Mouse (Mus musculus) retina, adult 2 months (tissue): ENCODE data around the gene Actr8.

Source experiments
- DNase-seq: peaks from one replicate; pipeline ENCODE4 v3.0.0-alpha.2; 2012; ENCODE audit warnings: low read depth, low spot score

The Actr8 gene

DNA sequence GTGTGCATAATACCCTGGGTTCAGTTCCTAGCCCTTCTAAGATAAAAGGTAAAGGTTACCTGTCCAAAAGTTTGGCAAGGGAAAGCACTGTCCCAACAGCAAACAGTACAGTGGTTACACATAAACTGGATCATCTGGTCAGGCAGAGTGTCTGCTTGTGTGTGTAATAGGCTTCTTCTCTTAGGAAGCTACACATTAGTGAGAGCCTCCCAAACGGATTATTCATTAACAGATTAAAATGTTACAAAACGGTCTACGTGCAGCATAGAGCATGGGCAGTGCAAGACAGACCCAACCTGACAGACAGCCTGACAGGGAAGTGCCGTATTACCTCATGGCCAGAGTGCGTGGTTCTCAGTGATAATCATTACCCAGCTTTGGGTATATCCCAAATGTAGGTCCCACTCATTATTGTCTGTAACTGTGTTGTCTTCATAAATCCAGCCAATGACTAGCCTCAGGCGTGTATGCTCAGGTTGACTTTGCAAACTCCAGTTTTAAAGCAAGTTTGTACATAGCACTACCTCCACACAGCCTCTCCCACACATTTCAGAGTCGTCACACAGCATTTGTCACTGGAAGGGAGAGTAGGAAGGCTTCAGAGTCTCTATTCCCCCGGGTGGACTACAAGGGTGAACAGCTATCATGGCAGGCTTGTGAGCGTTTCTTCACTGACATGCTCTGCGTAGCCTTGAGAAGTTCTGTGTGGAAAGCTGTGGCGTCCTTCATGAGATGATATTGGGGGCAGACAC is 18.0 kb downstream of the Actr8 start:
- DNase-seq, result no peak

DNA sequence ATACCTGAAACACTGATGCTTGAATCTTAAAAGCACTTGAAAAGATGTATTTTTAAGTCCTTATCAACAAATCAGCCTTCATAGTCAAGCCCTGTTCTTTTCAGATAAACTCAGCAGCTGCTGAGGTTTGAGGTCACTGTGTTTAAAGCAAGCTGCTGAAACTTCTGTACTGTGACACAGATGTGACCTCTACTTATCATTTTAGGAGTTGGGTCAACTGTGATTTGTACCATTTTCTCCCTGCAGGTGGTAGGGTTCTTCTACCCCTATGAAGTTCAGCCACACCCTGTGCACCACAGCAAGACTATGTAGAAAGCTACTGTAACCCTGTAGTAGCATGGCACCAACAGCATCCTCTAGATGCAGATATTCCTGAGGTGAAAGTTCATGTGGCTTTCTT is 19.2 kb downstream of the Actr8 start:
- DNase-seq, result no peak

DNA sequence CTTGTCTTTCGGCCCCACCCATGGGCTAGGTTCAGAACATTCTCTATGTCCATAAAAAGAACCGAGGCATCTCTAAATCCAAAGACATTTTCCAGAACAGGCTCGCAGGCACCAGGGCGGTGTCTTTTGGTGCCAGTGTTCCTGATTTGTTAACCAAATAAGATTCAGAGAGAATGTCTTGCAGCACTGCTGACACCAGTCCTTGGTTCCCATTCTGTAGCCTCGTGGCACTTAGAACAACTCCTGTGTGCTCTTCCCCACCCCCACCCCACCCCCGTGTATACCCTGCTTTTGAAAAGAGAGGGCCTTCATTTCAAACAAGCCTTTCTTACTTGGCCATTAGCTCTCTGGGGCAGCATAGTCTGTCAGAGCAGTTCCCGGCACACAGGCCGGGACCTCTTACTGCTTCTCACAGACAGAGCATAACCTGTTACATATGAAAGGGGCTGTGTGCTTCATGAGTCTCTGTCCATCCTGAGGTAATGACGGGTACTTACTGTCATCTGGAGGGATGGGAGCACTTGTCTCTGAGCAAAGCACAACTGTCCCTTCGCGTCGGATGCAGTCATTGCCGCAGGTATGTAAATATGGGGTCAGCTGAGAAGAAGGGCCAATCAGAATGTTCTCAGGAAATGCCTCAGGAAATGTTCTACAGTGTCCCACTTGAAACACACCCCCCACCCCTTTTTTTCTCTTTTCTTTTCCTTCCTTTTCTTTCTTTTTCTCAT is 20.8 kb downstream of the Actr8 start:
- DNase-seq, result no peak

DNA sequence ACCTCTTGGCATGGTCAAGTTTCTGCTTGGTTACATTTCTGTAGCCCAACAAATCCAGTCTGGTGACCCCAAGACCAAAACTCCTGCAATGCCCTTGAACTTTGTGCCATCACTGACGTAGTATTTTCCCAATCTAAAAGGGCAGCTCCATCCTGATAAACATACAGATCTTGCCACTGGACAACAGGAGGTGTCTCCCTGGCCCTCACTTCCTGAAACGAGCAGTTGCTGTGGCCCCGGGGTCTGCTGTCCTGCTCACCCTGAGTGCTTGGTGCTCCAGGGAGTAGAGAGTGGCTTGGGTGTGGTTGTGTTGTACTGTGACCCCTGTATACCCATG is 21.3 kb downstream of the Actr8 start:
- no peak for DNase-seq

DNA sequence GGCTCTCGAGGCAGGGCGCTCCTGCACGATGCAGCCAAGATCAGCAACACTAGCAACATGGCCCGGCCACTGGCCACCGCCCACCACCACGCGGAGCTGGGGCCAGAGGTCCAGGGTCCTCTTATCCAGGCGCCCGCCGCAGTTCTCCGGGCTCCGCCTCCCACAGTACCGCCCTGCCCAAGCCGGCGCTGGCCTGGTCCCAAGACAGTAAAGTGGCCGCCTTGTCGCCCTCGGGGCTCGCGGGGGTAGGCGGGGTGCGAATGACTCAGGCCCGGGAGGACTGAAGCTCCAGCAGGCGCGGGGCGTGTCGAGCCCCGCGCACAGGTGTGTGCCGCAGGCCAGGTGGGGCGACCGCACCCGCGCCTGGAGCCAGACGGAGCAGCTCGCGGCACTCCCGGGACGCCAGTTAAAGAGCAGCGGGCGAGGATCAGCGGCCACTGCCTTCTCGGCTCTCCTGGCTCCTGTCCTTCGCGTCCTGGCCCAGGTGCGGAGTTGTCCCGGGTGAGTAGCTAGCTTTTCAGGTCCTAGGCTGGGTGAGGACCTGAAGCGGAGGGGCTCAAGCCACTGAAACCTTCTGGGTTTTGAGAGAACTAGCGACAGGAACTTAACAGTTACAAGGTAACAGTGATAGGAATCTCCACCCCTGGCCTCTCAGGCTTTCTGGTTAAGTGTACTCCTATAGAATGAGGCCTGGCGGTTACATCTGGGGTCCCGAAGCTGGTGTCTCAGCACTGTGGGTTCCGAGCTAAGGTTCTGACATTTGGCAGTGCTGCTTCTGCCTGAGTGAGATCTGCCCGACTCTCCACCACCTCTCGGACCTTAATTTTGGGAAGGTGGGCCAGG is 30.8 kb downstream of the Actr8 start, which contains the start of the genes Il17rb and Chdh:
TSS of gene Il17rb (minus strand) at position 164 of the 843 bp plus-strand sequence.
TSS of gene Chdh (plus strand) at position 291 of the 843 bp plus-strand sequence.
- DNase-seq, result no peak

DNA sequence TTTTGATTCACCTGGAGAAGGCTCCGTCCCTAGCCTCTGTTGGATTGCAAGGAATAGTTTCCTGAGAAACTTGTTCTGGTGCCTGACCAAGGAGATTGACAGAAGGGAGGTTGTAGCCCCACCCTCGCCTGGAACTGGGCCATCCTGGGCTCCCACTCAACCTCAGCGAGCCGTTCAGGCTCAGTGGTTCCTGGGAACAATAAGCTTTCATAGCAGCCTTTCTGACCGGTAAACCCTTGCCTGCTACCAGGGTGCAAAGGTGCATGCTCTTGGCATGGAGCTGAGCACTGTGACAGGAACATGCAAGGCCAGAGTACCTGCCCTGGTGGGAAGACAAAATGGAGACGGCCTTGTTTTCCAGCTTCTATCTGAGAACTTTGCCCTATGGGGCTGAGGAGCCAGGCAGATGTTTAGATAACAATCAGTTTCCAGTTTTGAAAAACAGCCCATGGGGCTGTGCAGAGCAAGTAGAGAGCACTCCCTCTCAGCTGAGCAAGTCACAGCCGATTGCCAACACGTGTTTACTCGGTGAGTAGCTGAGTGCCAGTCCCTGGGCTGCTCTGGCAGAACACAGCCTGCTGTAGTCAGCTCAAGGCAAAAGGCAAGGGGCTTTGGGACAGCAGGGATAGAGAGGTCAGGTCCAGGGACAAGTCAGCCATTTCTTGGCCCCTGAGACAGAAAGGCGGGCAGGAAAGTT is 31.9 kb downstream of the Actr8 start:
- DNase-seq, result no peak

DNA sequence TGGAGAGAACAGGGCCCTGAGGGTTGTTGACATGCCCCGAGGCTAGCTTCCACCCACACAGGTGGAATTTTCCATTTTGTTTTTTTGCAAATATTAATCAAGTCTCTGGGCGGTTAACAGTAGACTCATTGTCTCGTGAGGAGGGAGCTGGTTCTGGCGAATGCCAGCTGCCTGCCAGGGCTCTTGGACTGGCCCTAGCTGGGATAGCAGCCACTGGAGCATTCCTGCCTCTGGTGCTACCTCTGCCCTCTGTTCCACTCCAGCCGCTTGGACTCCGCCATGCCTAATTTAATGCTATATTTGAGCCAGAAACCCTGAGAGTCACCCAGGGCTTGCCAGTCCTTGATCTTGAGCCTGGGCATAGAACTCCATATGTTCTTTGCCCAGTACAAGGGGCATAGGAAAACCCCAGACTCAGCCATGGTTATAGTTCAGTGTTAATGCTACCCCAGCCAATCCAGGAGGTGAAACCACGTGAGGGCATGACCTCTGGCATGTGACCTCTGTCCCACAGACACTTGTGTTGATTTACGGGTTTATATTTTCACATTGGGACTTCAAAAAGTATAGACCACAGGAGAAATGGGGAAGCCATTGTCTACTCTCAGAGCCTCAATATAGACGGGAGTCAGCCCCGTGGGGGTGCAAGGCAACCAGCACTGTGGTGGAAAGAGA is 33.9 kb downstream of the Actr8 start:
- no peak for DNase-seq

DNA sequence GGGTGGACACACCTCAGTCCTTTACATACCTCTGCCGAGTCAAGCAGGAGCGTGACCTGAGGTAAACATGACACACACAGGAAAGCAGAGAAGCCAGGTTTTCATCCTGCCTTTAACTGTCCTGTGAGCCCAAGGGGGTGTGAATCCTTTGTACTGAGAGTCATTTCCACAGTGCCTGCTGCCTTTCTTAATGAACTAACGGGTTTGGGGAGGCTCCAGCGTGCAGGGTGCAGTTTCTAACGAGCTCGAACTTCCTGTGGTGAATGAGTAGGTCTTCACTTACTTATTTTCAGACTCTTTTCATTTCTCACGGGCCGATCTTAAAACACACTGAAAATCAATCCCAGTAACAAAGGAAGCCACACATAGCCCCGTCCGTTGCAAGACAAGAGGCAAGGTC is 36.4 kb downstream of the Actr8 start:
- no peak for DNase-seq

DNA sequence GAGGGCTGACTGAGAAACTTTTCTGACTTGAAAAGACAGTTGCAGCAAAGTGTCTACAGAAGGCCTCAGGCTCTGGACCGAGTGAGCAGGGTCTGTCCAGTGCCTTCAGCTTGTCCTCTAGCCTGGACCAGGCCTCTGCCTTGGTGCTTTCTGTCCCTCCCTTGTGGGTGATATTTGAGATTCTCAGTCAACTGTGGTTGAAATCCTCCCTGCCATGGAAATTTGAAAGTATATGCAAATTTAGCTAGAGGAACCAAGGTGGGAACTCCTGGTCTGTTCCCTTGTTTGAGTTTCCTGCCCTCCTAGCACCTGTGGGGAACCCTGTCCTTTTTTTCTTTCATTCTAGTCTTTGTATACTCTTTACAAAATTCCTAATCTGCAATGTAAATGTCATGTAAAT is 36.9 kb downstream of the Actr8 start:
- DNase-seq, result no peak

DNA sequence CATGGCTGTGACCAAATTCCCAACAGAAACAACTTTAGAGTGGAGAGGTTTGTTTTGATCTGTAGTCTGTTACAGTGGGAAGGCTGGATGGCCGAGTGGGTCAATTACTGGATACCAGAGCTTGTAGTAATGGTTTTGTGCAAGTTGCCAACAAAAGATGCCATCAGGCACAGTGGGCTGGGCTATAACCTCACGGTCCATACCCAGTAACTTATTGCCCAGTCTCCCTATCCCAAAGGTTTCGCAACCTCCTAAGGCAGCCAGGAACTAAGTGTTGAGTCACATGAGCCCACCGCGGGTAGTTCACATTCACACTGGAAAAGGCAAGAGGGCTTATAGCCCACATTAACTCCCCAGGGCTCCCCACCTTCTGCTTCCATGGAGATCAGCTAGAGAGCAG is 38.5 kb downstream of the Actr8 start:
- DNase-seq, result no peak

DNA sequence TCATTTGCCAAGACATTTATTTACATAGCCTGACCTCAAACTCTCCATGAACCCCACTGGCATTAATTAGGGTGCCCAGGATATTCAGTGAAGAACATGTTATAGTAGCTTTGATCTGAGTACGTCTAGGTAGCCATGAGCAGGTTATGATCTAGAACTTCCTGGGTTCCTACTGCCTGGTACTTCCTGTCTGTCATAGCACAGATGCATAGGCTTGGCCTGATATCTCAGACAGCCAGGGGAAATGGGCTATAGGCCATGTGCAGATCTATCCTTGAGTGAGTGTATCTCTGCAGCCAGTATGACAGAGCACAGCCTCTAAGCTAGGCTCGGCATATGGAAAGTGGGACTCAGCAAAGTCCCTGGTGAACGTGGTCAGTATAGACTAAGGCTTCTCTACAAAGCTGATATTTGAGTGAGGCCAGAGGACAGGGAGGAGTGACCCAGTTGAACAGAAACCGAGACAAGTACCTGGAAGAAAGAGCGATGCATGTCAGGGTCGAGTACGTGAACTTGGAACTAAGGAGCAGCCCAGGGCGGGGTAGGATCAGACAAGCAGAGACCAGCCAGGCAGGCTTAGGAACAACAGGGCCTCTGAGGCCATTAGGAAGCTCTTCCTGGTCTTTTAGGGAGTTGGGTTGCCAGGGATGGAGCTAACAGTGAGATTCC is 39.8 kb downstream of the Actr8 start:
- no peak for DNase-seq

DNA sequence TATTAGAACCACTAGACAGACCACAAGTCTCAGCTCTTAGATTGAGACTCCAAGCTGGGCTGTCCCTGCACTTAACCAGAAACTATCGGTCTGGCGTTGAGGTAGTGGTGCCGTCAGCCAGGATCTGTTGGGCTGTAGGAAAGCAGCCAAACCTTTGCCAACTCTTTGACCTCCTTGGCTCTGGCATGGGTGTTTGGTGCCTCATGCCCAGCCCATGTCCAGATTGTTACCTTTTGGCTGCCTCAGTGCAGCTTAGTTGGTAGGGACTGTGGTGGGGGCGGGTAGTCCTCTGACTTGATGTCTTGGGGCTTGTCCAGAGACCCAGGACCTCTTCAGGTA is 40.3 kb downstream of the Actr8 start:
- DNase-seq, result no peak

DNA sequence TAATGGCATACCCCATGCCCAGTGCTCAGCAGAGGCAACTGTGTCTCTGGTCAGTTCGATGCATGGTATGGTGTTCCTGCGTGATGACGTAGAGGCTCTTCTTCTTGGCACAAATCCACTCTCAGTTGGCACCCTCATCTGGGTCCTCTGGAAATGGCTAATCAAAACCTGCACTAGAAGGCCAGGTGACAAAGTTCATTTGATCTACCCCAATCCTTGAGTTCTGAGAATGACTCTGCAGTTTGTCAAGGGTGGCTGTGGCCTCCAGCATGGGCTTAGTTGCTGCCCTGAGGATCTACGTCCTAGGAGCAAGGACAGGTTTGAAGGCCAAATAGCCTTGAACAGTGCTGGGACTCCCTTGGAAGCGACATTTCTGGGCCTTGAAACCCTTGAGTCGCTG is 40.7 kb downstream of the Actr8 start:
- no peak for DNase-seq

DNA sequence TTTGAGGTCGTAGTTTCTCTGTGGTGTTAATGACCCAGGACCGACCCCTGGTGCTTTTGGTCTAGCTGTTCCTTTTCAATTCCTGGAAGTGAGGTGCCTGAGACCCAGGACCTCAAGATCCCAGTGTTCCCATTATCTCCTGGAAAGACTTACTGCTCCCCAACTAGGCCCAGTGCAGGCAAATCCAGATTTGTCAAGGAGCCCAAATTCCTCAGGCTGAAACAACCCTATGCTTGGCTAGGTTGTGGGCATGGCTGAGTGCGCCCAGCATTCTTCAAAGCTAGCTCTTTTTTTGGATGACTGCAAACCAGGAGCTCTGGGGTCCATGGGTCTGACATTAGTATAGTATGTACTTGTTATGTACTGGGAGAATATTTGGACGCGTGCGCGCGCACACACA is 41.2 kb downstream of the Actr8 start:
- DNase-seq, result no peak

DNA sequence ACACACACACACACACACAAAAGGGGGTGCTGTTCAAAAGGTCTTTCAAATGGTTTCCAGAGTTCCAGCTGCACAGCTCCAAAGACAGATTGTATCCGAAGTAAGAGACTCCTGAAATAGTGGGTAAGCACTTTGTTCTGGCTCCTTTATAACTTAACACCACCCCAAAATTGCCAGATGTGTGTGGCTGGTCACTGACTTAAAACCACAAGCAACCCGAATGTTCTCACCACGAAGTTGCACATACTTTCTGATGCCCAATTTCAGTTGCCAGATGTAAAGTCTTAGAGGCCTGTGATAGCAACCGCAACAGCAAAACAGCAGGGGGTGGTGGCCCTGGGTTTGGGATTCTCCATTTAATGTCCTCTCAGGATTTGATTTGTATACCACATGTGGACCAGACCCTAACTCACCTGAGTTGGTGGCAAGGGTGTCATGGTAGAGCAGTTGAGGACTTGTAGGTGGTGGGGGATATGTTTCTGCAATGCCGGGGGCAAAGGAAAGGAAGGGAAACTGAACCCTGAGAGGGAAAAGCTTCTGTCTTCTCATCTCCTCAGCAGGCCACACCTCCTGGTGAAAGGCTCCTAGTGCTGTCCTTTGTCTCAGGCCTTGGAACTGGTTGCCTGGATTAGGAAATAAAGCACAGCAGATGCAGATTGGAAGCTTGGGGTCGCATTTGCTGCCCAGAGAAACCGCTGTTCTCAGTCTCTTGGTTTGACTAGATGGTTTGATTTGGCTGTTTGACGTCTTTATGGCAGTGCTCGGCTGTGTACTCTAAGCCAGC is 41.8 kb downstream of the Actr8 start:
- DNase-seq, result no peak

DNA sequence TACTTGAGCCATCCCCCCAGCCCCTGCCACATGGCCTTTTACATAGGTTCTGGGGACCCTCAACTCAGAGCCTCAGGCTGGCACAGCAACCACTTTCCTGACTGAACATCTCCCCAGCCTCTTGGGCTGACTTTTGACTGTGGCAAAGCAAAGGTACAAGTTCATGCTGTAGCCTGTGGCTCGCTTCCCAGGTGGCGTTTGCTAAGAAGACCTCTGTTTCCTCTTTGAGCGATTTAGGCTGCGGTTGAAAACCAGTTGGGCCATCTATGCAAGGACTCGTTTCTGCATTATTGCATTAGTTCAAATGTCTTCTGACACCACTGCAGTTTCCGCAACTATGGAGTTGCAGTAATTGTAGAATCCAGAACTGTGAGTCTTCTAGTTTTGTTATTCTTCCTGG is 44.3 kb downstream of the Actr8 start:
- no peak for DNase-seq

DNA sequence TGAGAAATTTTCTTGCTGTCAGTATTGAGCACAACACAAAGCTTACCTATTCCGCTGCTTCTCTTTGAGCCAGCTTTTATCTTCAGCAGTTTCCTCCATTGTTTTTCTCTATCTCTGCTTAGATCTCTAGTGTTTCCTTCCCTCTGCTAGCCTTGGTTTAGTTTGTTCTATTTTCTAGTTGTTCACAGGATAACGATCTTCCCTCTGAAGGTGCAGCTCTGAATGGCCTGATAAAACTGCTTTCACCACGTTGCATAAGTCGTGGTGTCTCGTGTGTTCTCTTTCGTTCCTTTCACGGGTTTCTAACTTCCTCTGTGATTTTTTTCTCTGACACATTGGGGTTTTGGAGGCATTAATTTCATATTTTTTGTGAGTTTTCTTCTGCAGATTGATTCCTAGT is 46.2 kb downstream of the Actr8 start:
- DNase-seq, result no peak

DNA sequence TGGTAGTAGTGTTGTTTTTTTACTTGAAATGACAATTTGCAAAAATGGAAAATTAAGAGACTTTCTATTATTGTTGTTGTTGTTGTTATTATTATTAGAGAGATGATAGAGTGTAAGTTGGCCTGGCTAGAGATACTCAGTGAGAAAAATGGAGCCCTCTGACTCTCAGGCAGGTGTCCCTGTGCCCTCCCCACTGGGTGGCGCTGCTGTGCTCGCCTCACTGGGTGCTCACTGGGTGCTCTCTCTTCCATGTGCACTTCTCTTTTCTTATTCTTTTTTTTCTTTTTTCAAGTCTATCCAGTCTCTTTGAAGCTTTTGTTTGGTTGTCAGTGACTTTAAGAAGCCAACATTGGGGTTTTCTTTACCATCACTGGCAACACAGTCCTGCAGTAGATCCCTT is 49.2 kb downstream of the Actr8 start:
- DNase-seq, result no peak

DNA sequence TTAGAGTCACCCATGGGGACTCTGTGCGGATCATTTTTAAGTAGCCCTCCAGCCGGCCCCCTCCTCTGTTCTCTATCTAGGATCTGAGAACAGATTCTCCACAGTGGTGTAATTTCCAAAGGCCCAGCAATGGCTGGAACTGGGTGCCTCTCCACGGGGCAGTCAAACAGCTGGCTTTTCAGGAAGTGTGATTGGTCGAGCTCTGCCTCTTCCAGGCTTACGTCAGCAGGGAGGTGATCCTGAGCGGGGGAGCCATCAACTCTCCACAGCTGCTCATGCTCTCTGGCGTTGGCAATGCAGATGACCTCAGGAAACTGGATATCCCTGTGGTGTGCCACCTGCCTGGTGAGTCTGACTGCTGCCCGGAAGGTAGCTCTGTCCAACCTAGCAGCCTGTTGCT is 55.3 kb downstream of the Actr8 start:
- DNase-seq, result no peak

DNA sequence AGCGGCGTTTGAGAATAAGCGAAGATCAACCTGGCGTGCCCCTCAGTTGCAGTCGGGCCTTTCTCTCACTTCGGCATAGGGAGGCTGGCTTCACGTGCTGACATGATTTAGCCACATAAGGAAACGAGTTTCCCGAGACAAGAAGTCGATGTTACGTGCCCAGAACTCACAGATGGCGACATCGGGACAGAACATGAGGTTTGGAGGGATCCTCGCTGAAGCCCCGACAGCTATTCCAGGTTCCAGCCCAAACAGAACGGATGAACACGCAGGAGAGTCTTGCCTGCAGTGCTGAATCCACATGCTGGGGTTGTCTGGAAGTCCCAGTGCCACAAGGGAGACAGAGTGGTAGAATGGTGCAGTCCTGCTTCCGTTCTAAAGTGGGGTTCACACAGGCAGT is 60.3 kb downstream of the Actr8 start:
- no peak for DNase-seq
